Mouse (Mus musculus) c-Kit-negative CD71-positive TER-119-positive erythroid progenitor cells, embryonic 14.5 days (primary cell): ENCODE results near the gene Nckap5.

ENCODE experiments used
- DNase-seq: peaks from one replicate; pipeline ENCODE4 v3.0.0-alpha.2; 2013; ENCODE audit warnings: low read depth, low spot score

Gene Nckap5

GRCm38 (mm10) chr1:126700978-126701320, 129.7 kb downstream of the Nckap5 start:
- DNase-seq = no peak

GRCm38 (mm10) chr1:126700063-126700977, 130.3 kb downstream of the Nckap5 start:
- no peak for DNase-seq

GRCm38 (mm10) chr1:126693585-126693984, 137.0 kb downstream of the Nckap5 start:
- DNase-seq = no peak

- DNase-seq = no peak
Measured at GRCm38 (mm10) chr1:126688593-126688992, 142.0 kb downstream of the Nckap5 start.

GRCm38 (mm10) chr1:126686678-126687077, 143.9 kb downstream of the Nckap5 start:
- DNase-seq = no peak

- DNase-seq = no peak
Measured at GRCm38 (mm10) chr1:126683621-126684445, 146.8 kb downstream of the Nckap5 start.

GRCm38 (mm10) chr1:126681773-126682172, 148.8 kb downstream of the Nckap5 start:
- no peak for DNase-seq

- no peak for DNase-seq
Measured at GRCm38 (mm10) chr1:126679348-126679747, 151.3 kb downstream of the Nckap5 start.

GRCm38 (mm10) chr1:126677280-126677679, 153.3 kb downstream of the Nckap5 start:
- no peak for DNase-seq

GRCm38 (mm10) chr1:126676769-126677168, 153.8 kb downstream of the Nckap5 start:
- DNase-seq = no peak

GRCm38 (mm10) chr1:126675142-126675541, 155.5 kb downstream of the Nckap5 start:
- no peak for DNase-seq

- no peak for DNase-seq
Measured at GRCm38 (mm10) chr1:126673238-126673637, 157.4 kb downstream of the Nckap5 start.

GRCm38 (mm10) chr1:126670507-126670906, 160.1 kb downstream of the Nckap5 start:
- no peak for DNase-seq

GRCm38 (mm10) chr1:126660098-126660999, 170.2 kb downstream of the Nckap5 start:
- DNase-seq = no peak

- no peak for DNase-seq
Measured at GRCm38 (mm10) chr1:126658731-126659130, 171.9 kb downstream of the Nckap5 start.

GRCm38 (mm10) chr1:126656246-126656645, 174.4 kb downstream of the Nckap5 start:
- no peak for DNase-seq

GRCm38 (mm10) chr1:126652085-126652484, 178.5 kb downstream of the Nckap5 start:
- DNase-seq = no peak

- DNase-seq = peak; percentile 33
Measured at GRCm38 (mm10) chr1:126650806-126651205, 179.8 kb downstream of the Nckap5 start.

GRCm38 (mm10) chr1:126642751-126643150, 187.8 kb downstream of the Nckap5 start:
- DNase-seq = no peak

GRCm38 (mm10) chr1:126639463-126639862, 191.1 kb downstream of the Nckap5 start:
- DNase-seq = no peak

GRCm38 (mm10) chr1:126637515-126637914, 193.1 kb downstream of the Nckap5 start:
- DNase-seq = no peak
